Mouse (Mus musculus) stomach, postnatal 0 days (tissue): ENCODE data around the gene Cfap69.

ENCODE experiments used
- CTCF ChIP-seq: IDR thresholded peaks from 2 replicates; pipeline ENCODE4 v1.5.1; 2016; ENCODE audit warnings: antibody characterized with exemption, low read depth, mild to moderate bottlenecking, moderate library complexity
- EP300 ChIP-seq: optimal IDR thresholded peaks from 2 replicates; pipeline ENCODE3; 2016; ENCODE audit warnings: antibody characterized with exemption

GRCm38 (mm10) chr5:5698830-5699229 lies 34.8 kb upstream of the Cfap69 start:
- TF ChIP-seq CTCF = no peak
- no peak for TF ChIP-seq EP300
